Mouse (Mus musculus): ENCODE data around the gene Gpr34.
A peak's percentile ranks its signal among the peaks of the same experiment; 100 is the strongest.

Gene Gpr34

DNA sequence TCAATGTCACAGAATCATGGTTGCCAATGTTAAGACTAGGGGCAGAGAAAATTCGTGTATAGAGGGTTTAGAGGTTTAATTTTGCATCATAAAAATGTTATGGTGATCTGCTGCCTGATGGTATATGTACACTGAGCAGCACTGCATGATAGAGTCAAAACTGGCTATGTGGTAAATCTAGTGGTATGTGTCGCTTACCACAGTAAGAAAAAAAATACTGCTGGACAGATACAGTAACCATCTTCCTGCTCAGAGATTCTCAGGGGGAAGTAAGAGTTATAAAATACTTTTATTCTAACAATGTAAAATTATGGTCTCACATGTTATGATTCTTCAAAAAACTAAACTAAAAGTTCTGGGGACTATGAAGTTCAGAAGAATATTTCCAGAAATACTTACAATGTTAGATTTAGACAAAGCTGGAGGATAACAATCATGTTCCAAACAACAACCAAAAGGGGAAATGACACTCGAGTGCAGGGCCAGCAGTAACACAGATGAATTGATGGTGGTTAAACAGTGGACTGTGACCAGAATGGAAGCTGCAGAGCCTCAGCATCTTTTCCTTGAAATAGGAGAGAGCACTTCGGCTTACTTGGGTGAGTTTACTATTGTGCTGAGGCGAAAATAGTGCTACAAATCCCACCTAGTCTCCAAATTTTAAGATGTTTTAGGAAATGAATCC lies at the start of gene Gpr34:
Gene Gpr34, plus strand, starts transcription at position 491 of the 685 bp plus-strand sequence.
- no peak for DNase-seq (ENCODE audit: inconsistent age in 2 of 2, low spot score in 1 of 2)

DNA sequence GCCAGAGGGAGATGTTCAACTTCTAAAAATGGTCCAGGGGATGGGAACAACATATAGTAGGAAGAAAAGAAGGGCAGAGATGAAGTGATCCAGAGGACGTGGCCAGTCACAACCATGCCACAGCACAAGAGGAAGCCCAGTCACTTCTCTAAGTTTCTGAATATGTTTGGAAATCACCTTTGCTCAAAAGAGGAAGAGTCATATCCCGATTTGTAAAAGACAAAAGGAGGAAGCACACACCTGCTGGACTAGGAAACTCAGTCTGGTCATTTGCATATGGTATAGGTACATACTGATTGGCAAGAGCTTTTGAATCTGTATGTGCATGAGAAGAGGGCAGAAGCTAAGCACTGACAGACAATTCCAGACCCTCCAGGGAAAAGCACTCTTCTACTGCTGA lies 32.5 kb upstream of the Gpr34 start:
- no peak for DNase-seq (ENCODE audit: inconsistent age in 2 of 2, low spot score in 1 of 2)

DNA sequence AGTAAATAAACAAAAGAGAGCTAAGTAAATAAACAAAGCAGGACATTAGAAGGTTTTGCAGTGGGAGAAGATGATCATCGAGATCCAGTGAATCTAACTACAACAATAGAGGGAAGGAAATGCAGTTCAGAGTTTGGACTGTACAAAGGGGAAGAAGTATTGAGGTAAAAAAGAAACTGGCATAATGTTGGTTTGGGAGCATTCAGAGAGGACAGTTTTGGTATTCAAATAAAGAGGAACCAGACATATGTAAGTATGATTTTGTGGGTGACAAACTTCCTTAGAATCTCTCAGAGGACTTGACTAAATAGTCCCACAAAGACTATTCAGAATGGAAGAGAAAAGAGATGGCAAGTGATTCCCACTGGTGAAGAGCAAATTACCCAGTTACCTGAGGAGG lies 31.9 kb upstream of the Gpr34 start:
- no peak for DNase-seq (ENCODE audit: inconsistent age in 2 of 2, low spot score in 1 of 2)

DNA sequence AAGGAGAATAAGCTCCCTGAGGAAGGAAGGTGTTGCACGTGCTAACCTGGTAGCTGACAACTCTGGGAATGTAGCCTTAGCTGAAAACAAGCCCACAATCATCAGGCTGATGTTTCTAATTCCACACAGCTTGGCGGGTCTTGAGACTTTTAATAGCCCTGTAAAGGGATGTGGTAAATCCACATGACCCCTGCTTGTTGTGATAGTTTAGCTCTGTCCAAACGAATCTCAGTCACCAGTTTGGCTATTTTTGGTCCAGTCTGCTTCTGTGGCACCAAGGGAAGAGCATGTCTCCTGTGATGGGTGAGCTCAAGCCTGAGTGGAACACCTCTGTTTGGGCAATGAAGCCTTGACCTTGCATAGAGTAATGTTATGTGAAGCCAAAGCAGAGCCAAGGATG lies 25.1 kb upstream of the Gpr34 start:
- DNase-seq (ENCODE audit: inconsistent age in 2 of 2, low spot score in 1 of 2) = no peak

- DNase-seq (ENCODE audit: inconsistent age in 2 of 2, low spot score in 1 of 2) = no peak
Measured at GRCm38 (mm10) chrX:13607752-13608151, 24.1 kb upstream of the Gpr34 start.

- no peak for DNase-seq (ENCODE audit: inconsistent age in 2 of 2, low spot score in 1 of 2)
Measured at GRCm38 (mm10) chrX:13611114-13611513, 20.8 kb upstream of the Gpr34 start.

DNA sequence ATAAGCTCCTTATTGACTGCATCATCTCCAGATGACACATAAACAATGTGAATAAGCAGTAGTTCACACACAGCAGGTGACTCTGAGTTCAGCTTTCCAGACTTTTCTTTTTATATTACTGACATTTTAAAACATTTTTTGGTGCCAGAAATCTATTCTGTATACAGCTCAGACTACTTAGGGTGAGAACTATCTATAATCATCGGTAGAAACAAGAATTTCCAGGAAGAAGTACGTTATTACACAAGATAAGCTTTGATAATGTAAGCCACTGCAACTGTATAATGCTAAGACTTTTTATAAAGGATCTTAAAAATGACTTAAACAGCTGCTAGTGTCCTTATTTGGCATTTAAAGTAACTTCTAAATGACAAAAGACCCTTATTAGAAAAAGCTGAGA lies 19.8 kb upstream of the Gpr34 start:
- DNase-seq (ENCODE audit: inconsistent age in 2 of 2, low spot score in 1 of 2) = no peak

GRCm38 (mm10) chrX:13616726-13617125 lies 15.2 kb upstream of the Gpr34 start:
- DNase-seq (ENCODE audit: inconsistent age in 2 of 2, low spot score in 1 of 2) = no peak

DNA sequence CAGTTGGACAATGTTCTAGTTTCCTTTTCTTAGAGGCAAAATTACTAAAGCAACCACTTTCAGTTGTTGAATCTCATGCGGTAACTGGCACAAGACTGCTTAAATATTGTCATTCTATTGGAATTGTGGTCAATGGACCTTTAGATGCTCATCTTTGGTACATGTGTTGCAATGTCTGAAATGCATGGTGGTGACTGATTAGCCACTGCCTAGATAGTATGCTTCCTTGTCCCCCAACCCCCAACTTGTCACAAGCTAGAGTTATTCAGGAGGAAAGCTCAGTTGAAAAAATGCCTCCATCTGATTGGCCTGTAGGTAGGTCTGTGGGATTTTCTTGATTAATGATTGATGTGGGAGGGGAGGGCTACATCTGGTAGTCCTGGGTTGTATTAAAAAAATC lies 14.6 kb upstream of the Gpr34 start:
- no peak for DNase-seq (ENCODE audit: inconsistent age in 2 of 2, low spot score in 1 of 2)

- DNase-seq (ENCODE audit: inconsistent age in 2 of 2, low spot score in 1 of 2) = no peak
Measured at GRCm38 (mm10) chrX:13618476-13618875, 13.4 kb upstream of the Gpr34 start.

GRCm38 (mm10) chrX:13621473-13621872 lies 10.4 kb upstream of the Gpr34 start:
- no peak for DNase-seq (ENCODE audit: inconsistent age in 2 of 2, low spot score in 1 of 2)

GRCm38 (mm10) chrX:13622654-13623053 lies 9.2 kb upstream of the Gpr34 start:
- DNase-seq (ENCODE audit: inconsistent age in 2 of 2, low spot score in 1 of 2) = no peak

GRCm38 (mm10) chrX:13636398-13636797 lies 4.5 kb downstream of the Gpr34 start:
- no peak for DNase-seq (ENCODE audit: inconsistent age in 2 of 2, low spot score in 1 of 2)

DNA sequence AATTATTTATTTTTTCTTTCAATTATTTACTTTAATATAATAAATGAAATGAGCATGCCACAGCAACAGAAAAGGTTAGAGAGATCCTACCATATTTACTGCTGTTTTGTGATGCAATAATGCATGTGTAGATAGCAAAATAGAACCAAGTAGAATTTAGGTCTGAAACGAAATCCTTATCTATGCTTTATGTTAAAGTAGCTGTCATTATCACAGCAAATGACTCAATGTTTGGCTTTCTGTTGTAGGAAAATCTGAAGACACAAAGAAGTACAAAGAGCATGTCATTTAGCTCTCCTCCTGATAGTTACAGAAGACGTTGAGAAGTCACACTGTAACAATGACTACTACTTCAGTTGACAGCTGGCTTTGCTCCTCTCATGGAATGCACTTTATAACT lies 7.0 kb downstream of the Gpr34 start:
- DNase-seq (ENCODE audit: inconsistent age in 2 of 2, low spot score in 1 of 2) = no peak

- no peak for DNase-seq (ENCODE audit: inconsistent age in 2 of 2, low spot score in 1 of 2)
Measured at GRCm38 (mm10) chrX:13651889-13652288, 20.0 kb downstream of the Gpr34 start.

- DNase-seq (ENCODE audit: inconsistent age in 2 of 2, low spot score in 1 of 2) = no peak
Measured at GRCm38 (mm10) chrX:13652291-13652690, 20.4 kb downstream of the Gpr34 start.

DNA sequence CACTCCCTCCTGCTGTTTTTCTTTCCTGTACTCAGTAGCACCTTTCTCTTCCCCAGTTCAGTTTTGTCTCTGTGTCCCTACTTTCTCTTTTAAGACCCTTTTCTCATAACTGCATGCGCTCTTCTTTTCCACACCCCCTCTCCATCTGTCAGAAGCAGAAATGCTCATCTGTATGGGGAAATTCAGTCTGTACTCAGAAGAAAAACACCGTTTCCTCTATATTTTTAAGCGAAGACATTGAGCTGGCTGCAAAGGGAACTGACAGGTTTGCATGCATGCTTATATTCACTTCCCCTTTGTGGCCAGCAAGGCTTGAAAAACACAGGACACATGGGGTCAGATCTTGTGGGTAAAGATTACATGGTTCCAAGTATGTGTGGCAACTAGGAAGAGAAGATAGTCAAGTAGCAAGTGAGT lies 23.1 kb downstream of the Gpr34 start:
- peak in 1 of 2 experiments; percentile 38 for DNase-seq (ENCODE audit: inconsistent age in 2 of 2, low spot score in 1 of 2)

DNA sequence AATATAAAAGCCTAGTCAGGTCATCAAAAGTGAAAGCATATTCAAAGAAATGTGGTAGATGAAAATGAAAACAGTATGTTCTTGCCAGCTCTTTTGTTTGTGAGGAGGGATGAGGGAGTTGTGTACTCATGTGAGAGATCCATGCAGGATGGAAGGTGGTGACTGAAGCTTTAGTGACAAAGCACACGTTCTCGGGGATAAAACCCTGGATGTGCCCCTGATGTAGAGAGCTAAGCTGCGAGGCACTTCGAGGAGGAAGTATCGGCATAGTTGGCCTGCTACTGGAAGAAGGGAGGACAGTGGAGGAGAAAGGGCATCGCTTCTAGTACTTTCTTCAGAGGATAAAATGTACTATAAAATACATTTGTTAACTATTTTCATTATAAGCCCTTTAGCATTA lies 24.0 kb downstream of the Gpr34 start:
- DNase-seq (ENCODE audit: inconsistent age in 2 of 2, low spot score in 1 of 2) = no peak

DNA sequence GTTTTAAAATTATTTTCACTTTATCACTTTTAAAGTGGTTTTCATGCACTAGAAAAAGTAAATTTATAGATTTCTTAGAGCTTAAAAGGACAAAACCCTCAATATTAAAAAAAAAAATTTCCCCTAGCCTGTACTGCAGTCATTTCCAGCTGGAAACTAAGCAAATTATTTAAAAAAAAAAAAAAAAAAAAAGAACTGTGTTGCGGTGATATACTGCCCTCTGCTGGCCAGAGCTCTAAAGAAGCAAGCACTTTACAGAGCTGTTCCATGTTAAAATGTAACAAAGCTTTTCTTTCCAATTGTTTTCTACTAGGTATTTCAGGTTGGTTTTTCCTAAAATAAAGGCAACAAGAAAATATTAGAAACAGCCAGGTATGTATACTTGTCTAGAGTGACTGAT lies 24.8 kb downstream of the Gpr34 start:
- DNase-seq (ENCODE audit: inconsistent age in 2 of 2, low spot score in 1 of 2) = peak in 1 of 2 experiments; percentile 76

- no peak for DNase-seq (ENCODE audit: inconsistent age in 2 of 2, low spot score in 1 of 2)
Measured at GRCm38 (mm10) chrX:13658616-13659140, 26.8 kb downstream of the Gpr34 start.

DNA sequence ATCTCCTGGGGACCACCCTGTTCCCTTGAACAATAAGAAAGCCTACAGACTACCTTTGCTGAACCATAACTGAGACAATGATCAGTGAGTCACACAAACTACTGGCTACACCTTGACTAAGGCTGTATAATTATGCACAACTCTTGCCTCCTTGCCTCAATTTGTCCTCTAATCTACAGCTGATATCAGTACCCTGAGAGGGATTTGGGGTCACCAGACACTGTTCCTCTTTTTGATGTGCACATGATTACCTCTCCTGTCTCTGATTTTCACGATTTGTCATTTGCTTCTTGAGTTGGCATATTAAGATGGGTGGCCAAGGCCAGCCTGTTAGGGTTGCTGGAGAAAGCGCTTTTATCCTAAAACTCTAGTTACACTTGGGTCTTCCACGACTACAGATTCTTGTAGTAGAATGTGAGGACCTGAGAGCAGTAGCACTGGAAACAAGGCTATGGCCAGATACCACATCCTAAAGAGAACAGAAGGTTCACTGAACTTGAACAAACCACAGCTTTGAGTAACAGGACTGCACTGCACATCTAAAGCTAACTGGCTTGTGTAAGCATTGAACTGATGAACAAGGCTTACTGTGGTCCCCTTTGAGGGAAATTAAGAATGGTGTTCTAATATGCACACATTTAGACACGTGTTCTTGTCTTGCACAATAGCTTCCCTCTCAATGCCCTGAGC lies 27.5 kb downstream of the Gpr34 start:
- DNase-seq (ENCODE audit: inconsistent age in 2 of 2, low spot score in 1 of 2) = no peak

GRCm38 (mm10) chrX:13661063-13661462 lies 29.2 kb downstream of the Gpr34 start, which contains the start of gene Gpr82:
Gene Gpr82 (plus strand): TSS chrX:13661363.
- no peak for DNase-seq (ENCODE audit: inconsistent age in 2 of 2, low spot score in 1 of 2)

Measured in adrenal gland, adult (tissue).